Mouse (Mus musculus) granulocyte monocyte progenitor cell, adult 5-6 weeks (primary cell): Measurements from ENCODE around the gene Gcm1. TPM values are rescaled to one million over a fixed set of nuclear protein-coding genes. Genes with fewer than 3 reads are reported as not detected.
A peak's percentile ranks its signal among the peaks of the same experiment; 100 is the strongest.

Source experiments
- ATAC-seq: replicated peaks from 2 replicates; pipeline ENCODE4 v1.8.0; 2016; ENCODE audit warnings: mild to moderate bottlenecking, moderate TSS enrichment, inconsistent platforms; ENCODE audit not compliant: poor library complexity, severe bottlenecking
- total RNA-seq, 2 experiments: library from RNA; stranded (forward) in 1 of 2; stranded (reverse) in 1 of 2; fragments of 200-712, 200-1000 nt in 1 of 2; fragments of >200 nt in 1 of 2; fragmentation: Nextera tagmentation in 1 of 2; gene quantifications; 2 replicates each; pipeline ENCODE4 v1.2.3; 2014 to 2017

The Gcm1 gene
- total RNA-seq, 2 experiments from 2014 or later = not detected

DNA sequence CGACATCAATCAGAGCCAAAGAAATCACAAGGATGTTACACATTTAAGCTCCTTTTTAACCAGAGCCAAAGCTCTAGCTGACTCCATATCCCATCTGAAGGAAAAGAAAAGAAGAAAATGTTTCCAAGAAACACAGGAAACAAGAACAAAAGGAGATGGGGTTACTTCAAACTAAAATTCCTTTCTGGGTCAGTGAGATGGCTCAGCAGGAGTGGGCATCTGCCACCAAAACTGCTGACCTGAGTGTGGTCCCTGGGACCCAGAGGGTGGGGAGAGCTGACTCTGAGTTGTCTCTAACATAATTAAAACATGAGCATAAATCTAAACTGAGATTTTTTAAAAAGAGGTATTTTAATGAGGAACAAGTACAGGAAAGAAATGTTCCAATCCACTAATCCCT lies 38.2 kb downstream of the Gcm1 start:
- no peak for ATAC-seq

DNA sequence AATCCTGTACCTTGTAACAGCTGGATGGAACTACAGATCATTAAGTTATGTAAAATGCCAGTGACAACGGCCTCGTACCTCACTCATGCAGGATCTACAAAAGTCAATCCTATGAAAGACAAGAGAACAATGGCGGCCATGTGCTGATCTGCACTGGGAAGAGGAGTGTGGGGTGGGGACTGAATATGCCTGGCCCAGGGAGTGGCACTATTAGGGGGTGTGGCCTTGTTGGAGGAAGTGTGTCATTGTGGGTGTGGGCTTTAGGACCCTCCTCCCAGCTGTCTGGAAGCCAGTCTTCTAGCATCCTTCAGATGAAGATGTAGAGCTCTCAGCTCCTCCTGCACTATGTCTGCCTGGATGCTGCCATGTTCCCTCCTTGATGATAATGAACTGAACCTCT lies 38.9 kb downstream of the Gcm1 start:
- ATAC-seq = no peak

DNA sequence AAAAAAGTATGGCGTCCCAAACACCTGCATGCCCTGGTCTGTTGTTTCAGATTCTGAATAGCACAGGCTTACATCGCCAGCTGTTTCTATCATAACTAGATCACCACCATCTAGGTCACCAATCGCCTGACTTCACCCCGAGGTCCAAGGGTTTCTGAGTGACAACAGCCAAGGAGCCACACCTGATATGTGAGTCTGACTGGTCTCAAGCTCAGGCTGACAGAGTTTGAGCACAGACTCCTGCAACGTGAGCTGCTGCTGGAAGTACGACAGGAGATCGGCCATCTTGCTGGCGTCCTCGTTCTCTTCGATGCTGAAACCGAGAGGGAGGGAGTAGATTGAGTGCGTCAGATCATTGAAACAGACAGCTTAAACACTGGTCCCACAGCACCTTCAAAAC lies 44.0 kb downstream of the Gcm1 start:
- no peak for ATAC-seq

DNA sequence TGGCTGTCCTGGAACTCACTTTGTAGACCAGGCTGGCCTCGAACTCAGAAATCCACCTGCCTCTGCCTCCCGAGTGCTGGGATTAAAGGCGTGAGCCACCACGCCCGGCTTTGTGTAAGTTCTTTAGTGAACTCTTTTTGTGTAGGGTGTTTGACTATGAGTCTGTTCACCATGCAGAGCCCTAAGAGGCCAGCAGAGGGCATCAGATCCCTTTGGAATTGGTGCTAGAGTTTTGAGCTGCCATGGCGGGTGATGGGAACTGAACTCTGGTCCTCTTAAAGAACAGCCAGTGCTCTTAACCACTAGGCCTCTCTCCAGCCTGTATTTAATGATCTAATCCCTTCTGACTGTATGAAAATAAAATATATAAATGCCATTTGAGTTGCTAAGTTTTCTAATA lies 44.7 kb downstream of the Gcm1 start:
- ATAC-seq = no peak

DNA sequence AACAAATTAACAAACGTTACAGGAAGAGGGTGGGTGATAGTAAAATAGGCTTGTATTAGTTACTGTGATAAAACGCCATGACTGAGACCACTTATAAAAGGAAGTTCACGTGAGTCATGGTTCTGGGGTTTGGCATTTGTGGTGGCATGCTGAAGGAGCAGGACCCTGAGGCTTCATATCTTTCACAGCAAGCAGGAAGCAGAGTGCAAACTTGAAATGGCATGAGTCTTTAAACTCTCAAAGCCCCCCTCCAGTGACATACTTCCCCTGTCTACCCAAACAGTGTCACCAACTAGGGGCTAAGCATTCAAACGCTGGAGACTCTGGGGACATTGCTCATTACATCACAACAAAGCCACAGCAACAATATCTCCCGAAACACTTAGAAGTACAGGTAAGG lies 49.2 kb downstream of the Gcm1 start:
- ATAC-seq = peak; percentile 83

DNA sequence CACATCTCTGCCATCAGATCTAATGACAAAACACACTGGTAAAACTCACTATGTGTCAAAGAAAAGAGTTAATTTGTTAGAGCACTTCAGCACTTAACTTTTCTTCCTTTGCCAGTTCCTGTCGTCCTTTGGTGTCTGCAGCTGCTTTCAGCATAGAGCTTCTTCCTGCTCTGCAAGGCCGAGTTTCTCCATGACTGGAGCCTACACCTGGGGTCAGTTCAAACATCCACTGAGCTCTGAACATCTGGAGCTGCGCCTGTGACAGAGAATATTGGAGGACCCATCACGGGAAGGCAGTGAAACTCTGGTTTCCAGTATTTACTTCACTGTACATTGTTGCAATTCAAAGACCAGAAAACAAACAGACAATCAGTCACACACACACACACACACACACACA lies 49.7 kb downstream of the Gcm1 start:
- ATAC-seq = no peak

DNA sequence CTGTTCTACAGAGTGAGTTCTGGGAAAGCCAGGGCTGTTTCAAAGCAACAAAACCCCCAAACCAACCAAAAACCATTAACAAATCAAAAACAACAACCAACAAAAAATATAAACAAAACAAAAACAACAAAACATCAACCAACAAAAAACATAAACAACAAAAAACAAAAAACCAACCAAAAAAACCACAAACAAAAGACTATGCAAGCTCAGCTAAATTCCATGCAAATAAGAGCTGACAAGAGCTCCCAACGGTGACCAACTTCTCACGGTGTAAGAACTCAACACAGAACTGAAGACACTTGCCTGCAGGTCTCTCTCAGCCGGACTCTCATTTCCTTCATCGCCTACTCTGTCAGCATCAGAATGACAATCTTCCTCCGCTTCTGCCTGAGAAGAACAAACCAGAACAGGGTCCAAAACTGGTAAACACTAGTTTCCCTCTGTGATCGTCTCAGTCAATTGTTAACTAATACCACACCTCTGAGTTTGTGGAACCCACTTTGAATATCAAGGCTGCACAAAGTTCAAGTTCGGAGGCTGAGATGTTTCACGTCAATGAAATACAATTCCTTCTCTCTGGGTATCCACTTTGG lies 52.3 kb downstream of the Gcm1 start:
- ATAC-seq = no peak

DNA sequence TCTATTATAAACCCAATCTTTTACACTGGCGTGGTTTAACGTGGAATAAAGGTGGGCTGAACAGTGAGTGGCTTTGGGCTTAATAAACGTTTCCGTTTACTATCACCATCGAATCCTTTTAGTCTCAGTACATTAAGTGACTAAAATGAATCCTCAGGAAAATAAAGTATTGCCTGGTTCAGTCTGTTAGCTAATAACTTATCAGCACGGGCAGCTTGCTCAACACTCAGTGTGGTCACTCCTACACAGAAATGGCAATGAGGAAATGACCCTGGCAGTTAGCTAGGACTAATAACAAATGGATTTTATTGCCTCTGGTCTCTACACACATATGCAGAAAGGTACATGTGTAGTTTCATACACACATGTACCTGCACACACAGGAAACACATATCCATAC lies 53.2 kb downstream of the Gcm1 start:
- peak; percentile 44 for ATAC-seq

DNA sequence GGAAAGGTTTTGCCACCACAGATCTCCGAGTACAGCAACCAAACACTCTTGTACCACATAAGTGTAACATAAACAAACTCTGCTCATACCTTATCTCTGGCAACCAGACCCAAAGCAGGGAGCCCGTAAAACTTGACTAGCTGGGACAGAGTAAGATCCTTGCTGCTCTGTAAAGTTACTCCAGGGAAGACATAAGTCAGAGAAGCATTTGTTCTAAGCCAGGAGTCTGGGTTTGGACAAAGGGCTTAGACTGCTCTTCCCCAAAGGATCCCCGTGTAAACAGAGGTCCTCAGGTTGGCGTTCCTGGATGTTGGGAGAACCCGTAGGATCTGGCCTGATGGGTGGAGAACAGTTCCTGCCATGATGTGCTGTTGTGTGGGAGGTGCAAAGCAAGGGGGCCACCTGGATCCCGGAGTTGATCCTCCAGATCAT lies 53.8 kb downstream of the Gcm1 start:
- no peak for ATAC-seq

DNA sequence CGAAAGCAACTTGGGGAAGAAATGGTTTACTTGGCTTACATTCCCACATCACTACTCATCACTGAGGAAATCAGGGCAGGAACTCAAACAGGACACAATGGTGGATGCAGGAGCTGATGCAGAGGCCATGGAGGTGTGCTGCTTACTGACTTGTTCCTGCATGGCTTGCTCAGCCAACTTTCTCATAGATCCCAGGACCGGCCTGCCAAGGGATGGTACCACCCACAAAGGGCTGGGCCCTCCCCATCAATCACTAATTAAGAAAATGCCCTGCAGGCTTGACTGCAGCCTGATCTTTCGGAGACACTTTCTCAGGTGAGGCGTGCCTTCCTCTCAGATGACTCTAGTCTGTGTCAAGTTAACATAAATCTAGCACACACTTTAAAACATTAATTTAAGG lies 55.1 kb downstream of the Gcm1 start:
- ATAC-seq = no peak

DNA sequence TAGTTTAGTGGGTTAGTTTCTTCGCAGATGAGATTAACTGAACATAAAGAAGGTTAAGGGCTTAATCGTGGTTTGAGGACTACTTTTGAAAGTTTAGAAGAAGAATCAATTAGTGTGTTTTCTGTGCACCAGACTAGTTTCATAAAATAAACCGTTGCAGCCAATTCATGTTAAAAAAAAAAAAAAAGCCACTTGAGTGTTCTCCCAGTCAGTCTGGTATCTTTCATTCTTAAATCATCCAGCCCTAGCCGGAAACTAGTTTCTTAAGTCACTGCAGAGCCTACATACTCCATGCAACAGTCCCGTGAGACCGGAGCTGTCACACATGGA lies 55.8 kb downstream of the Gcm1 start:
- peak; percentile 15; the same call in 1 of the 2 replicates for ATAC-seq

DNA sequence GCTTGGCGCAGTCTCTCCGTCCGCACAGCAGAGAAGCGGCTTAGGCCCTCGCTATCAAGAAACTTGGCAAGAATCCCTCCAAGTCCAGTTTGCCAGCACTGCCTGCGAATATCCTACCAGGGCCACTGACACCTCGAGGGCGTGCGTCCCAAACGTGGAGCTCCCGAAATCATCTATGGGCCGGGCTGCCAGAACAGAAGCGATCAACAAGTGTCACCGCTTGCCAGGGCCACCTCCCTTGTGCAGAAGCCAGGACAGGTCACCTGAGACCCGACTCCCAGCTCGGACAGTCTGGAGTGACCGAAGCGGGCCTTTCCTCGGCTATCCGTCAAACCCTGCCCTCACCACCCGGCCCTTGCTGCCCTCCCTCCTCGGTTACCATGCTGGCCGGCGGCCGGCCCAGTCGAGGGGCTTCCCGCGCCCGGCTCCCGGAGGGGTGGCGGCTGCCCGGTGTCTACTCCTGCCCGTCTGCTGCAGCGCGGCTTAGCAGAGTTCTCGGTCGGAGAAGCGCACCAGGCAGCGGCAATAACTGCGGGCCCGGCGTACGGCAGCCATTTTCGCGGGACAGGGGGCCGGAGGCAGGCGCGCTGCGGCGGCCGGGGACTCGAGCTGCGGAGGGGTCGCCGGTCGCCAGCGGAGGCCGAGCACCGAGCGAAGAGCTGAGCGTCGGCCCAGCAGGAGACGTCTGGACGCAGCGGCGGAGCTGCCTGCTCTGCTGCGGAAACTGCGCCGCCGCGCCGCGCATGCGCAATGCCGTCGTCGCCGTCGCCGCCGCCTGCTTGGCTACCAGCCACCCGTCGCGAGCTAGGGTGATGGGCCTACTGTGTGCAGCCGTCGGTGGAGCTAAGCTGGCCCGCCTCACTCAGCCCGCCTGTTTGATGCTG lies 56.4 kb downstream of the Gcm1 start:
- ATAC-seq = peak; percentile 25

DNA sequence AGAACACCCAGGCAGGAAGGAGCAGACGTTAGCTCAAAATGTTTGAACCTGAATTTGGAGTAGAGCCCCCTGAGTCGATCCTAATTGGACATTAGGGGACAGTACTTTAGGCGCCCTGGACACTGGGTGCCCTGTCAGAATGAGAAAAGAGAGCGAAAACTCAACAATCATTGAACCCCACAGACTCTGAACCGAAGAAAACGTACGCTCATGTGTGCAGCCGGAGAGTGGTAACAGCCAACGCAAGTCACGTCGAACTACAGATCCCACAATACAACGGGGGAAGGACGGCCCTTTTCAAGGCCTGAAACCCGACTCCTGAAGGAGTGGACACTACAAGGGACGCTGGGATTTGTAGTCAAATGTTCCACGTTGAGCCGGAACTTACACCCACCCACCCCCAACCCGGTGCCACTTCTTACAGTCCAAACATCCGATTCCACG lies 57.1 kb downstream of the Gcm1 start, which contains the start of the genes Fbxo9 and Ick:
Gene Fbxo9, minus strand, starts transcription at position 270 of the 444 bp plus-strand sequence.
Gene Ick, plus strand, starts transcription at position 397 of the 444 bp plus-strand sequence.
- ATAC-seq = peak; percentile 69

DNA sequence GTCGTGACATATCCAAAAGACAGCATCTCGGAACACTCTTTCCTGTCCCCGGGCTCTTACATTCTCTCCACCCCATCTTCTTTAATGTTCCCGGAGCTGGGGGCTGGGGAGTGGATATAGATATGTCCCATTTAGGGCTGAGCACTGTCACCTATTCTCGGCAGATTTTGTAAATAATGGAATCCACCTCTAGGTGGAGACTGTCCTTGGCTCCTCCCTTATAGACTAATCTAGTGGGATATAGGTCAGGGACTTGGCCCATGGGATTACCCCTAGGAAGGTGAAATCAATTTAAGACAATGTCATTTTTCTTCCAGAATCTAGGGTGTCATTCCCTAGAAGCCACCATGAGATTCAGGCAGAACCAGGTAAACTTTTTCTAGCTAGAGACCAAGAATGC lies 57.9 kb downstream of the Gcm1 start:
- ATAC-seq = no peak

DNA sequence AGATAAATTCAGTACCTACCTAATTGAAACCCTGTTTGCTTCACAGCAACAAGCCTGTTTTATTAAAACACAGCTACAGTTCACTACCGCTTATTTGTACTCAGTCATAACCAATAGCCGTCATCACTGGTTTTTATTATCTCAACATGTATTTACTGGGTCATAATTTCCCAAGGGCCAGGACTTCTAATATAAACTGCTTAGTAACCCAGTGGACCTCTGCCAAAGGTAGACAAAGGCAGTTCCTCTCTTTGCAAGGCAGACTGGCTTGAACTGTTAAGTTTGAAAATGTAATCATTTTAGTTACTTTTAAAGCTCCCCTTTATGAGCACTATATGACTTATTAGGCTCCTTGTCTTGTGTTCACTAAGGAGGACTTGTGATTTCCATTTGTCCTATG lies 59.7 kb downstream of the Gcm1 start:
- no peak for ATAC-seq

DNA sequence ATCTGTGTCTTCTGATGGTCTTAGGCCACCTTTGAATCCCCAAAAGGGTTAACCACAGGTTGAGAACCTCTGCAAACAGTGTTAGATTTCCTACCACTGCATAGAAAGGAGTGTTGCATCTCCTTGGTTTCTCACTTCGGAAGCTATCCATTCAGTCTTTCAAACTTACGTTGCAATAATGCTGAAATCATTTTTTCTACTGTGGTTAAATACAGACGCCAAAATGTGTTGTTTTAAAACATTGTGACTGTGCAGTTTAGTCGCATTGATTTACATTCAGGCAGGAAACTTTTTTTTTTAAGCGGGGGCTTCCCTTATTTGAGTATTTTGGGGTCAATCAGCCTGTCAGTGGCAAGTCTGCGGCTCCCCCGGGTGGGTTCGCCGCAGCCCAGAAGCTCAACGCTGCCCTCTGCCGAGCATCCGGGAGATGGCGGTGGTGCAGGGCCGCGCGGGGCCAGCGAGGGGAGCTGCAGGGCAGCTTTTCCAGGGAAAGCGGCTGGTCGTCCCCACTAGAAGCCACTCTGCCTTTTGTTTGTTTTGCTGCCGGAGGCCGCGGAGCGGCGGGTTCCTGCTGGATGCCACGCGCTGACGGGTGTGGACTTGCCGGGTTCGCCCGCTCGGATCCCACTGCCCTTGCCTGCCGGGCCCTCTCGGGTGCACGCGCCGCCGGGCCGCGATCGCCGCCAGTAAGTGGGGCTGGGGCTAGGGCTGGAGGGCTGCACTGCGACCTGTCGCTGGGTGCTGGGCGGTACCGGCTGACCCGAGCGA lies 61.2 kb downstream of the Gcm1 start:
- ATAC-seq = peak; percentile 76

DNA sequence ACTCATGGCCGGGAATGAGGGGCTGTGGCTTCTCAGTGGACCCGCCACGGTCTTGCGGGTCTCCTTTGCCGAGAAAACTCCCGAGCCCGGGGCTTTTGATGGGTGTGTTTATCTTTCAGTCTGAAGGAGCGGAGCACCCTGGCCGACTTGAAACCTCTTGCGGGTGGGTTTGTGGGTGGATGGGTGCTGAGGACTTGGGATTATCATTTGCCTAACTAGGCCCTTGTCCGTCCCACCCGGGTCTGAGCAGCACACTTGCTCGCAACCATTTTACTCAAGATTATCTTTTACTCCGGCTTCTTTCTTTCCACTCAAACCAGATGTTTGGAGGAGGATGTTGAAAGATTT lies 61.8 kb downstream of the Gcm1 start:
- ATAC-seq = no peak
